Mouse (Mus musculus): ENCODE data around the gene Foxp1.

GRCm38 (mm10) chr6:99301923-99302322, 220.6 kb downstream of the Foxp1 start:
- TF ChIP-seq CTCF (IDR thresholded peaks at IDR 0.05; ENCODE audit: control insufficient read depth, insufficient read depth, low read length) (no peak), POLR2A (IDR thresholded peaks at IDR 0.05; ENCODE audit: borderline replicate concordance, control insufficient read depth, low read depth, low read length) (no peak)

Measured in bone marrow, adult 2 months (tissue).